Mouse (Mus musculus): ENCODE results near the gene Skor1. TPM values are rescaled to one million over a fixed set of nuclear protein-coding genes. Genes with fewer than 3 reads are reported as not detected.

Skor1 gene
- polyA plus RNA-seq, 1 experiment from 2014 or later, result 5.0 TPM

- H3K9me3 ChIP-seq (ENCODE audit: control insufficient read depth, low read length), result no peaks in the 10 kb centered on the region
- WGBS, result under 1% methylated on average over 9 of the region's 9 CpGs
- no peak overlapping the region for H3K9ac ChIP-seq (replicated peaks; ENCODE audit: low read length)
- peaks cover 14% of the 10 kb centered on the region for H3K4me1 ChIP-seq (ENCODE audit: control insufficient read depth, insufficient read depth, low read length)
- H3K4me3 ChIP-seq (replicated peaks; ENCODE audit: low read depth, low read length), result no peak overlapping the region
- H3K4me2 ChIP-seq (ENCODE audit: low read length), result no peak overlapping the region
- no peaks in the 10 kb centered on the region for H3K36me3 ChIP-seq (ENCODE audit: control insufficient read depth, insufficient read depth, low read length)
- no peak for ATAC-seq (ENCODE audit: low FRiP score, low TSS enrichment)
- peaks cover 99% of the 10 kb centered on the region for H3K27me3 ChIP-seq (ENCODE audit: control insufficient read depth, insufficient read depth, low read length)
- H3K27ac ChIP-seq (replicated peaks; ENCODE audit: low read depth, low read length), result no peak overlapping the region
- no peak for DNase-seq
Measured at GRCm38 (mm10) chr9:63140211-63140610, 8.6 kb downstream of the Skor1 start.

- H3K4me1 ChIP-seq (ENCODE audit: control insufficient read depth, insufficient read depth, low read length), result peaks cover 11% of the 10 kb centered on the region; the same call in 1 of the 2 replicates
- no peak overlapping the region for H3K27ac ChIP-seq (replicated peaks; ENCODE audit: low read depth, low read length)
- 3% methylated on average over 17 of the region's 17 CpGs for WGBS
- peaks cover 99% of the 10 kb centered on the region for H3K27me3 ChIP-seq (ENCODE audit: control insufficient read depth, insufficient read depth, low read length)
- H3K36me3 ChIP-seq (ENCODE audit: control insufficient read depth, insufficient read depth, low read length), result no peaks in the 10 kb centered on the region
- ATAC-seq (ENCODE audit: low FRiP score, low TSS enrichment) (no peak), DNase-seq (peak; percentile 57)
- H3K4me2 ChIP-seq (ENCODE audit: low read length), result no peak overlapping the region
- H3K9ac ChIP-seq (replicated peaks; ENCODE audit: low read length), result no peak overlapping the region
- no peak overlapping the region for H3K4me3 ChIP-seq (replicated peaks; ENCODE audit: low read depth, low read length)
- no peaks in the 10 kb centered on the region for H3K9me3 ChIP-seq (ENCODE audit: control insufficient read depth, low read length)
Measured at GRCm38 (mm10) chr9:63139661-63140060, 9.1 kb downstream of the Skor1 start.

- H3K36me3 ChIP-seq (ENCODE audit: control insufficient read depth, insufficient read depth, low read length), result no peaks in the 10 kb centered on the region
- H3K27ac ChIP-seq (replicated peaks; ENCODE audit: low read depth, low read length), result no peak overlapping the region
- H3K4me1 ChIP-seq (ENCODE audit: control insufficient read depth, insufficient read depth, low read length), result peaks cover 15% of the 10 kb centered on the region
- H3K9me3 ChIP-seq (ENCODE audit: control insufficient read depth, low read length), result no peaks in the 10 kb centered on the region
- WGBS, result under 1% methylated on average over 31 of the region's 31 CpGs
- peak overlapping the region; percentile 20 for H3K4me3 ChIP-seq (replicated peaks; ENCODE audit: low read depth, low read length)
- ATAC-seq (ENCODE audit: low FRiP score, low TSS enrichment), result no peak
- H3K27me3 ChIP-seq (ENCODE audit: control insufficient read depth, insufficient read depth, low read length), result peaks cover 99% of the 10 kb centered on the region
- H3K4me2 ChIP-seq (ENCODE audit: low read length), result peak overlapping the region; percentile 43
- peak; percentile 68 for DNase-seq
- H3K9ac ChIP-seq (replicated peaks; ENCODE audit: low read length), result no peak overlapping the region
Measured at GRCm38 (mm10) chr9:63138481-63138967, 10.2 kb downstream of the Skor1 start.

DNA sequence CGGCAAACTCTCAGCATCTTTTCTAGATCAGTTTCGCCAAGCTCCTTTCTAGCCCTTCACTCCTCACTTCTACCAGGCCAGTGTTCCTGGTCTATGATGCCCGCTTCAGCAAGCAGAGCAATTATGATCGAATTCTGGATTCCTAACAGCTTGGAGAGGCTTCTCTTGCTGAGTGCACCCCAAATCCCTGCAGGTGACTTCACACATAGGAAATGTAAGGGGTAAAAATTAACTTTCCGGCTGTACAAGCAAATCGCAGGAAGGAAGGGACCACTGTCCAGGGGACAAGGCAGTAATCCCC, 11.2 kb downstream of the Skor1 start:
- Histone ChIP-seq H3K4me3 (replicated peaks; ENCODE audit: low read depth, low read length) (no peak overlapping the region), H3K9ac (replicated peaks; ENCODE audit: low read length) (no peak overlapping the region), H3K27me3 (ENCODE audit: control insufficient read depth, insufficient read depth, low read length) (peaks cover 90% of the 10 kb centered on the region), H3K4me1 (ENCODE audit: control insufficient read depth, insufficient read depth, low read length) (peaks cover 15% of the 10 kb centered on the region), H3K36me3 (ENCODE audit: control insufficient read depth, insufficient read depth, low read length) (no peaks in the 10 kb centered on the region), H3K4me2 (ENCODE audit: low read length) (0 out of 2 replicates have a peak overlapping the region, but pooled peaks have one; percentile 4), H3K9me3 (ENCODE audit: control insufficient read depth, low read length) (no peaks in the 10 kb centered on the region), H3K27ac (replicated peaks; ENCODE audit: low read depth, low read length) (no peak overlapping the region)
- DNase-seq (peak; percentile 15), ATAC-seq (ENCODE audit: low FRiP score, low TSS enrichment) (no peak)
- under 1% methylated on average over 6 of the region's 6 CpGs for WGBS

- H3K4me3 ChIP-seq (replicated peaks; ENCODE audit: low read depth, low read length), result no peak overlapping the region
- H3K27ac ChIP-seq (replicated peaks; ENCODE audit: low read depth, low read length), result no peak overlapping the region
- H3K9ac ChIP-seq (replicated peaks; ENCODE audit: low read length), result no peak overlapping the region
- peaks cover 84% of the 10 kb centered on the region for H3K27me3 ChIP-seq (ENCODE audit: control insufficient read depth, insufficient read depth, low read length)
- 2% methylated on average over 19 of the region's 19 CpGs for WGBS
- no peak overlapping the region for H3K4me2 ChIP-seq (ENCODE audit: low read length)
- ATAC-seq (ENCODE audit: low FRiP score, low TSS enrichment) (no peak), DNase-seq (peak; percentile 36)
- H3K9me3 ChIP-seq (ENCODE audit: control insufficient read depth, low read length), result no peaks in the 10 kb centered on the region
- peaks cover 12% of the 10 kb centered on the region for H3K4me1 ChIP-seq (ENCODE audit: control insufficient read depth, insufficient read depth, low read length)
- H3K36me3 ChIP-seq (ENCODE audit: control insufficient read depth, insufficient read depth, low read length), result no peaks in the 10 kb centered on the region
Measured at GRCm38 (mm10) chr9:63136756-63137614, 11.8 kb downstream of the Skor1 start.

GRCm38 (mm10) chr9:63136241-63136640, 12.5 kb downstream of the Skor1 start:
- H3K9me3 ChIP-seq (ENCODE audit: control insufficient read depth, low read length), result no peaks in the 10 kb centered on the region
- no peak overlapping the region for H3K9ac ChIP-seq (replicated peaks; ENCODE audit: low read length)
- 6% methylated on average over 8 of the region's 8 CpGs for WGBS
- H3K4me2 ChIP-seq (ENCODE audit: low read length), result no peak overlapping the region
- no peak overlapping the region for H3K27ac ChIP-seq (replicated peaks; ENCODE audit: low read depth, low read length)
- peaks cover 77% of the 10 kb centered on the region for H3K27me3 ChIP-seq (ENCODE audit: control insufficient read depth, insufficient read depth, low read length)
- no peak overlapping the region for H3K4me3 ChIP-seq (replicated peaks; ENCODE audit: low read depth, low read length)
- H3K4me1 ChIP-seq (ENCODE audit: control insufficient read depth, insufficient read depth, low read length), result peaks cover 14% of the 10 kb centered on the region
- DNase-seq, result peak; percentile 26
- ATAC-seq (ENCODE audit: low FRiP score, low TSS enrichment), result no peak
- no peaks in the 10 kb centered on the region for H3K36me3 ChIP-seq (ENCODE audit: control insufficient read depth, insufficient read depth, low read length)

- no peaks in the 10 kb centered on the region for H3K9me3 ChIP-seq (ENCODE audit: control insufficient read depth, low read length)
- peaks cover 16% of the 10 kb centered on the region for H3K4me1 ChIP-seq (ENCODE audit: control insufficient read depth, insufficient read depth, low read length)
- H3K27ac ChIP-seq (replicated peaks; ENCODE audit: low read depth, low read length), result no peak overlapping the region
- peaks cover 72% of the 10 kb centered on the region for H3K27me3 ChIP-seq (ENCODE audit: control insufficient read depth, insufficient read depth, low read length)
- DNase-seq (peak; percentile 87), ATAC-seq (ENCODE audit: low FRiP score, low TSS enrichment) (no peak)
- H3K9ac ChIP-seq (replicated peaks; ENCODE audit: low read length), result no peak overlapping the region
- WGBS, result 0% methylated on average over 16 of the region's 16 CpGs
- H3K4me3 ChIP-seq (replicated peaks; ENCODE audit: low read depth, low read length), result peak overlapping the region; percentile 7; the same call in 1 of the 2 replicates
- H3K36me3 ChIP-seq (ENCODE audit: control insufficient read depth, insufficient read depth, low read length), result no peaks in the 10 kb centered on the region
- H3K4me2 ChIP-seq (ENCODE audit: low read length), result peak overlapping the region; percentile 40
Measured at GRCm38 (mm10) chr9:63135801-63136200, 13.0 kb downstream of the Skor1 start.

GRCm38 (mm10) chr9:63135356-63135755, 13.4 kb downstream of the Skor1 start:
- Histone ChIP-seq H3K4me2 (ENCODE audit: low read length) (peak overlapping the region; percentile 40), H3K27me3 (ENCODE audit: control insufficient read depth, insufficient read depth, low read length) (peaks cover 68% of the 10 kb centered on the region), H3K4me3 (replicated peaks; ENCODE audit: low read depth, low read length) (peak overlapping the region; percentile 7; the same call in 1 of the 2 replicates), H3K27ac (replicated peaks; ENCODE audit: low read depth, low read length) (no peak overlapping the region), H3K36me3 (ENCODE audit: control insufficient read depth, insufficient read depth, low read length) (no peaks in the 10 kb centered on the region), H3K4me1 (ENCODE audit: control insufficient read depth, insufficient read depth, low read length) (peaks cover 16% of the 10 kb centered on the region), H3K9me3 (ENCODE audit: control insufficient read depth, low read length) (no peaks in the 10 kb centered on the region), H3K9ac (replicated peaks; ENCODE audit: low read length) (no peak overlapping the region)
- ATAC-seq (ENCODE audit: low FRiP score, low TSS enrichment) (no peak), DNase-seq (no peak)
- 4% methylated on average over 11 of the region's 11 CpGs for WGBS

DNA sequence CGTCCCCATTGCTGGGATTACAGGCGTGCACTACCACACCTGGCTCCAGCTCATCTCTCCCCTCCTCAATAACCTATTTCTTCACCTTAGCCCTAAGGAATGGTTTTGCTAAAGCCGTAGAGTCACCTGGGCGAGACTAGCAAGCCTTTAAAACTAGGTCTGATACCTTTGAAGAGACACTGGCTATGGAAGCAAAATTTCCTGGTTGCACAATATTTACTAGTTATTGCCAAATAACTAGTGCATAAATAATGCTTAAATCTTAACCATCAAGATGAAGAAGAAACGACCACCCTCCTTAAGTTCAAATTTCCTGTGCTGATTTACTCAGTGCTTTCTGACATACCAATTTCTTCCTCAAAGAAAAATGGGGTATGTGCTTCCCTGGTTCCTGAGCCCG, 15.1 kb downstream of the Skor1 start:
- DNase-seq (no peak), ATAC-seq (ENCODE audit: low FRiP score, low TSS enrichment) (no peak)

More for the DNA sequence above, 15.1 kb downstream of the Skor1 start:
- peak overlapping the region; percentile 62 for H3K4me3 ChIP-seq (replicated peaks; ENCODE audit: low read depth, low read length)
- no peaks in the 10 kb centered on the region for H3K36me3 ChIP-seq (ENCODE audit: control insufficient read depth, insufficient read depth, low read length)
- 14% methylated on average over 6 of the region's 6 CpGs for WGBS
- peak overlapping the region; percentile 34; the same call in 1 of the 2 replicates for H3K9ac ChIP-seq (replicated peaks; ENCODE audit: low read length)
- H3K4me2 ChIP-seq (ENCODE audit: low read length), result peak overlapping the region; percentile 85
- H3K4me1 ChIP-seq (ENCODE audit: control insufficient read depth, insufficient read depth, low read length), result peaks cover 16% of the 10 kb centered on the region
- H3K27ac ChIP-seq (replicated peaks; ENCODE audit: low read depth, low read length), result no peak overlapping the region
- no peaks in the 10 kb centered on the region for H3K9me3 ChIP-seq (ENCODE audit: control insufficient read depth, low read length)
- H3K27me3 ChIP-seq (ENCODE audit: control insufficient read depth, insufficient read depth, low read length), result peaks cover 51% of the 10 kb centered on the region
